Mouse (Mus musculus) R1 (cell line): ENCODE data around the gene Ang.

Source experiments
- DNase-seq: peaks from one replicate; pipeline ENCODE4 v3.0.0-alpha.2; 2018; ENCODE audit warnings: low read depth, low spot score

The Ang gene

GRCm38 (mm10) chr14:51088166-51088969, 2.6 kb upstream of the Ang start:
- peak; percentile 92 for DNase-seq

- peak; percentile 98 for DNase-seq
These were observed 1.8 kb upstream of the Ang start for GRCm38 (mm10) chr14:51088970-51089673.

GRCm38 (mm10) chr14:51089674-51090076, 1.3 kb upstream of the Ang start:
- DNase-seq = no peak

GRCm38 (mm10) chr14:51090077-51090781, 721 bp upstream of the Ang start:
- peak; percentile 89 for DNase-seq

GRCm38 (mm10) chr14:51092073-51092620, 1.2 kb downstream of the Ang start:
- no peak for DNase-seq

- DNase-seq = no peak
These were observed 2.5 kb downstream of the Ang start for GRCm38 (mm10) chr14:51093496-51093895.

- DNase-seq = no peak
These were observed 3.3 kb downstream of the Ang start for GRCm38 (mm10) chr14:51094096-51094875.

- no peak for DNase-seq
These were observed 4.0 kb downstream of the Ang start for GRCm38 (mm10) chr14:51094921-51095320.

- DNase-seq = no peak
These were observed 5.0 kb downstream of the Ang start for GRCm38 (mm10) chr14:51095736-51096524.

- DNase-seq = peak; percentile 61
These were observed 7.3 kb downstream of the Ang start for GRCm38 (mm10) chr14:51098300-51098699.

- no peak for DNase-seq
These were observed 8.0 kb downstream of the Ang start for GRCm38 (mm10) chr14:51098921-51099320.

- DNase-seq = peak; percentile 9
These were observed 10.3 kb downstream of the Ang start for GRCm38 (mm10) chr14:51101284-51101683.

GRCm38 (mm10) chr14:51103217-51103616, 12.3 kb downstream of the Ang start:
- DNase-seq = peak; percentile 63

- DNase-seq = no peak
These were observed 13.4 kb downstream of the Ang start for GRCm38 (mm10) chr14:51104366-51104765.

GRCm38 (mm10) chr14:51106449-51106967, 15.6 kb downstream of the Ang start:
- DNase-seq = no peak

GRCm38 (mm10) chr14:51111966-51112365, 21.0 kb downstream of the Ang start:
- DNase-seq = no peak

- DNase-seq = no peak
These were observed 22.5 kb downstream of the Ang start for GRCm38 (mm10) chr14:51113476-51113875.

- DNase-seq = no peak
These were observed 23.1 kb downstream of the Ang start, which contains the start of gene Eddm3b for GRCm38 (mm10) chr14:51113916-51114560. TSS of gene Eddm3b (plus strand) at chr14:51114426.

GRCm38 (mm10) chr14:51125684-51126083, 34.7 kb downstream of the Ang start:
- DNase-seq = peak; percentile 33
